Mouse (Mus musculus): ENCODE results near the gene Klhl40. TPM values are rescaled to one million over a fixed set of nuclear protein-coding genes. Genes with fewer than 3 reads are reported as not detected.

The Klhl40 gene
- total and polyA plus RNA-seq, 3 experiments, result not detected

- no peaks in the 10 kb centered on the region for H3K79me2 ChIP-seq (replicated peaks; ENCODE audit: control insufficient read depth, extremely low read depth, insufficient read depth, poor library complexity, severe bottlenecking)
- no peak for TF ChIP-seq CTCF (conservative IDR thresholded peaks at IDR 0.05 in 1 of 2, IDR thresholded peaks at IDR 0.05 in 1 of 2; ENCODE audit: low read depth in 2 of 2, low read length in 2 of 2)
- TF ChIP-seq SIN3A (IDR thresholded peaks at IDR 0.05; ENCODE audit: low read length), result no peak
- TF ChIP-seq ETS1 (conservative IDR thresholded peaks at IDR 0.05; ENCODE audit: low read depth, low read length), result no peak
- no peak for TF ChIP-seq KAT2A (IDR thresholded peaks at IDR 0.05; ENCODE audit: insufficient replicate concordance, low read length)
- TF ChIP-seq MAX (IDR thresholded peaks at IDR 0.05; ENCODE audit: low read length), result no peak
- no peak for TF ChIP-seq TBP (conservative IDR thresholded peaks at IDR 0.05; ENCODE audit: low read depth, low read length)
- no peak for TF ChIP-seq TCF12 (IDR thresholded peaks at IDR 0.05; ENCODE audit: low read depth, low read length)
- TF ChIP-seq MYC (IDR thresholded peaks at IDR 0.05; ENCODE audit: low read depth, low read length), result no peak
- TF ChIP-seq ZC3H11A (IDR thresholded peaks at IDR 0.05; ENCODE audit: low read depth, low read length), result no peak
- no peak for TF ChIP-seq UBTF (IDR thresholded peaks at IDR 0.05; ENCODE audit: low read depth, low read length)
- peaks cover 20% of the 10 kb centered on the region for H3K27me3 ChIP-seq (replicated peaks)
- no peak for DNase-seq (ENCODE audit: extremely low read depth)
- no peak overlapping the region for H3K4me2 ChIP-seq (ENCODE audit: insufficient read depth, low read depth, poor library complexity, severe bottlenecking)
- no peaks in the 10 kb centered on the region for H3K36me3 ChIP-seq (replicated peaks in 1 of 2; ENCODE audit: control insufficient read depth in 1 of 2, insufficient read depth in 1 of 2, low read length in 1 of 2)
- H3K4me3 ChIP-seq (replicated peaks in 1 of 3; ENCODE audit: low read depth in 2 of 3, low read length in 2 of 3, poor library complexity in 1 of 3), result no peak overlapping the region
- no peak overlapping the region for H3K9ac ChIP-seq (ENCODE audit: insufficient read depth, low read depth)
- no peak overlapping the region for H3K27ac ChIP-seq (ENCODE audit: insufficient read depth, low read depth)
- no peaks in the 10 kb centered on the region for H3K9me3 ChIP-seq (replicated peaks; ENCODE audit: low read length)
- H3K4me1 ChIP-seq (ENCODE audit: control insufficient read depth in 1 of 2, insufficient read depth in 2 of 2), result peaks cover 0 to 3% of the 10 kb centered on the region in 2 experiments; a peak in 2 of 4 replicates
- in situ Hi-C loops (cut with MboI; ENCODE audit: low pct_ligation_motif_present, low pct_unique_long_range_greater_than_20kb, low sequenced_read_pairs) (loop anchor here (25.0 kb wide), 1 partner anchor 342 kb away; the partner anchor contains the start of gene Cck), dilution Hi-C loops (cut with MboI; ENCODE audit: extremely low pct_ligation_motif_present, extremely low pct_unique_long_range_greater_than_20kb, low sequenced_read_pairs) (no loop called here)
These were observed 52.0 kb downstream of the Klhl40 start for GRCm38 (mm10) chr9:121829270-121829992.

- in situ Hi-C loops (cut with MboI; ENCODE audit: low pct_ligation_motif_present, low pct_unique_long_range_greater_than_20kb, low sequenced_read_pairs), result loop anchor here (5.0 to 25.0 kb wide), 2 partner anchors 152 to 343 kb away; partner anchors contain the start of gene Cck
- Histone ChIP-seq H3K36me3 (replicated peaks in 1 of 2; ENCODE audit: control insufficient read depth in 1 of 2, insufficient read depth in 1 of 2, low read length in 1 of 2) (no peaks in the 10 kb centered on the region), H3K4me3 (replicated peaks in 1 of 3; ENCODE audit: low read depth in 2 of 3, low read length in 2 of 3, poor library complexity in 1 of 3) (no peak overlapping the region), H3K9me3 (replicated peaks; ENCODE audit: low read length) (peaks cover under 1% of the 10 kb centered on the region), H3K79me2 (replicated peaks; ENCODE audit: control insufficient read depth, extremely low read depth, insufficient read depth, poor library complexity, severe bottlenecking) (no peaks in the 10 kb centered on the region), H3K4me2 (ENCODE audit: insufficient read depth, low read depth, poor library complexity, severe bottlenecking) (no peak overlapping the region), H3K27ac (ENCODE audit: insufficient read depth, low read depth) (no peak overlapping the region), H3K4me1 (ENCODE audit: control insufficient read depth in 1 of 2, insufficient read depth in 2 of 2) (peaks cover 0 to 3% of the 10 kb centered on the region in 2 experiments; a peak in 2 of 4 replicates), H3K27me3 (replicated peaks) (peaks cover 15% of the 10 kb centered on the region), H3K9ac (ENCODE audit: insufficient read depth, low read depth) (no peak overlapping the region)
- TF ChIP-seq CTCF (conservative IDR thresholded peaks at IDR 0.05 in 1 of 2, IDR thresholded peaks at IDR 0.05 in 1 of 2; ENCODE audit: low read depth in 2 of 2, low read length in 2 of 2) (peak; percentile 45 to 75; a peak in 3 of 4 replicates), SMC3 (IDR thresholded peaks at IDR 0.05; ENCODE audit: low read depth, low read length) (peak; percentile 62), CHD2 (IDR thresholded peaks at IDR 0.05; ENCODE audit: low read length) (no peak), MAZ (IDR thresholded peaks at IDR 0.05; ENCODE audit: low read depth, low read length) (peak; percentile 62; the same call in 1 of the 2 replicates), RAD21 (IDR thresholded peaks at IDR 0.05; ENCODE audit: low read depth, low read length) (peak; percentile 53), ELF1 (IDR thresholded peaks at IDR 0.05; ENCODE audit: low read depth, low read length) (no peak)
- dilution Hi-C loops (cut with MboI; ENCODE audit: extremely low pct_ligation_motif_present, extremely low pct_unique_long_range_greater_than_20kb, low sequenced_read_pairs), result no loop called here
- peak; percentile 24 for DNase-seq (ENCODE audit: extremely low read depth)
These were observed 53.0 kb downstream of the Klhl40 start for GRCm38 (mm10) chr9:121830243-121830955.
